Mouse (Mus musculus) left cerebral cortex, adult 2 months (tissue): ENCODE measurements around the gene Mok. TPM values are rescaled to one million over a fixed set of nuclear protein-coding genes. Genes with fewer than 3 reads are reported as not detected.

ENCODE experiments used
- DNase-seq, 2 experiments: peaks; one replicate each; pipeline ENCODE4 v3.0.0; 2021 to 2022; ENCODE audit warnings: low spot score in 2 of 2, mixed read lengths in 1 of 2; ENCODE audit errors: extremely low spot score in 1 of 2
- H3K27ac ChIP-seq: fragments of 200-600 bp; 2 replicates; pipeline ENCODE4 v1.8.1; 2022
- H3K4me3 ChIP-seq: fragments of 200-600 bp; 2 replicates; pipeline ENCODE4 v1.8.1; 2022
- CTCF ChIP-seq: fragments of 200-600 bp; IDR thresholded peaks from 2 replicates; pipeline ENCODE4 v1.8.1; 2022; ENCODE audit warnings: antibody characterized with exemption, mild to moderate bottlenecking, moderate library complexity
- intact Hi-C: fragments of 180-260 bp; cut with DNase I; formaldehyde crosslinking; loops from one replicate; pipeline ENCODE4 v1.15.1; 2025
- total RNA-seq, 2 experiments: library from RNA; stranded (reverse); gene quantifications; 2 replicates each; pipeline ENCODE4 v1.2.3; 2021

Mok gene
- total RNA-seq, 2 experiments from 2014 or later: 13.0 to 13.3 TPM

DNA sequence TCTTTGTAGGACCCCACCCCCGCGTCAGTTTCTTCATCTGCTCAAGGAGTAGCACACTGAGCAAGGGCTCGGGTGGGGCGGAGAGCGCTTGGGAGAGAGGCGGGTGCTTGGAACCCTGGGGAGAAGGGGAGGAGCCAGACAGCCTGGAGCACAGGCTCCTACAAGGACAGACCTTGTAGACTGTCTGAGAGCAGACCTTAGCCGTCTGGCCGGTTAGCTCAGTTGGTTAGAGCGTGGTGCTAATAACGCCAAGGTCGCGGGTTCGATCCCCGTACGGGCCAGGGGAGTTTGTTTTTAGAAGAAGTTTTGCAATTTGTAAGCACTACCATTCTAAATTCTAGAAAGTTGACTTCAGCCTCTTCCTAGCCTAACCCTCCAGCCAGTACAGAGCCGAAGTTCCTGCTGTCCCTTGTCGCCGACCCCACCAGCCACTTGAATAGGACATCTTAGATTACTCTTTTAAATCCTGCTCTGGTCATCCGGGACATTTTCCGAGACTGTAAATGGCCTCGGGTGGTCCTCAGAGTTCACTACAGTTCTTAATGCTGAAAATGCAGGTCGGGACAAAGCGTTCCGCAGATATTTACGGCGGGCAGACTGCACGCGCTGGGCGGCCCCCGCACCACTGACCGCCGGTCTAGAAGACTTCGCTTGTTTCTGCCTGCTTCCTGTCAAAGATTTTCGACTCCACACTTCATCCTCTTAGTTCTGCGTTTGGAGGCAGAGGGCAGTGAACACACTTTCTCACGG lies 4.6 kb upstream of the Mok start:
- intact Hi-C loops: loop anchor here (5.0 to 10.0 kb wide), 2 partner anchors 147 to 401 kb away; partner anchors contain the start of gene Ppp2r5c
- H3K27ac ChIP-seq: peak overlapping the region; percentile 59; the same call in 1 of the 2 replicates
- DNase-seq: peak; percentile 78 to 80
- H3K4me3 ChIP-seq: peak overlapping the region; percentile 57
- TF ChIP-seq CTCF: no peak

DNA sequence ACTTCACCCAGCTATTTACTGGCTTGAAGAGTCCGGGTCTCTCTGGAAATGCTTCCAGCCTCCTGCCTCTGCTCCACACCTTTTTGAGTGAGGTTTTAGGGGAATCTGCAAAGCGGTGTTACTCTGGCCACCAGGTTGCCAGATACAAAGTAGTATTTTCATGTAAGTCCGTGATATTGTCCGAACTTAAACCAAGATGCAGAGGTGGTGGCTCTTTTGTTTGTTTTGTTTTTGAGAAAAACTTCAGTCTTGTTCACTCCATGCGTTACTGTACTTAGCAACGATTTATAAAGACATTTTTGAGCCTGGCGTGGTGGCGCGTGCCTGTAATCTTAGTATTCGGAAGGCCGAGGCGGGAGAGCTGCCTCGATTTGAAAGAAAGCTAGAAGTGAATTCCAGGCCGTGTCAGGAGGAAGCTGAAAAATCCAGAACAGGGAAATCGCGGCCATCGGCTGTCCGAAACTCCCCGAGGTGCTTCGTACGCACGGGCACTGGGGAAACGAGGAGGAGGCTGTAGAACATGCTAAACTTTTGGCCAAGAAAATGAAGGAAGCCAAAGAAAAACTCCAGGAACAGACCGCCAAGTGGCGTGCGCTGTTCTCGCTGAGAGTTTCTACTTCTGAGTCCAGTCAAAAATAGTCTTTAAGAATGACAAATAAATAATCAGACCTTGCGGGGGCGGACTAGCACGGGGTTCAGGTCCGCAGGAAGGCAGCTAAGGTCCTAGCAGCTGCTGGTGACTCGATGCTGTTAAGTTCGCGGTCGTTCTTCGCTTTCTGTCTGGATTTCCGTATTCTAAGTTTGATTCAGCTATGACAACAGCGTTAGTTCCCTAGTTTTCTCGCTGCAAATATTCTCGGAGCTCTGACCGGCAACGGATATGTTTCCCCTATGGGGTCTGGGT lies 3.7 kb upstream of the Mok start:
- DNase-seq: no peak
- intact Hi-C loops: loop anchor here (5.0 to 10.0 kb wide), 2 partner anchors 148 to 400 kb away; partner anchors contain the start of gene Ppp2r5c
- no peak for TF ChIP-seq CTCF
- peak overlapping the region; percentile 57 for H3K4me3 ChIP-seq
- H3K27ac ChIP-seq: peak overlapping the region; percentile 59; the same call in 1 of the 2 replicates

GRCm38 (mm10) chr12:110843194-110844048 lies 2.7 kb upstream of the Mok start:
- no peak overlapping the region for H3K27ac ChIP-seq
- DNase-seq: peak; percentile 80 to 87
- intact Hi-C loops: loop anchor here (2.0 to 10.0 kb wide), 3 partner anchors 245 to 425 kb away; partner anchors contain the start of gene Ppp2r5c
- peak overlapping the region; percentile 57 for H3K4me3 ChIP-seq
- TF ChIP-seq CTCF: peak; percentile 98

DNA sequence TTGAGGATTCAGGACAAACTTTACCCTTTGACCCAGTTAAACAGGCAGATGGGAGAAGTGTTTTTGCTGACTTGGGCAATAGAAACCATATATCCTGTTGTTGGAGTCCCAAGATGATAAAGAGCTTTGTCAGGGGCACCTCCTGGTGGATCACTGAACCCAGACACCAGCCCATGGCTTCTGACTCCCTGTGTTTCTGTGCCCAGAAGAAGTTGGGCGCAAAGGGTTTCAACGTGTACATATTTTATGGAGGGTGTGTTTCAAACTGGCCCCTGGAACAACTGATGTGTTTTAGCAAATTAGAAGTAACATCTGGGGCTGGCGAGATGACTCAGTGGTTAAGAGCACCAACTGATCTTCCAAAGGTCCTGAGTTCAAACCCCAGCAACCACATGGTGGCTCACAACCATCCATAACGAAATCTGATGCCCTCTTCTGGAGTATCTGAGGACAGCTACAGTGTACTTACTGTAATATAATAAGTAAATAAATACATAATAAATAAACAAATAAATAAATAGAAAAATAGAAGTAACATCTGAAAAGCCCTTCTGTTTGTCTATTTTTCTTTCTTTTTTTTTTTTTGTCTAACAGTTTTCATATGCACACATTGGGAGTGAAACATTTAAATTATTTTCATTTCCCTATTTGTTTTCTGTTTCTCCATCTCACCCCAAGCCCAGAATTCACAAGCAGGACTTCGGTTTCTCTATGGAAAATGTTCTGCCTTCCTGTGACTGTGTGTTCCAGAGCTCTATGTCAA lies 1.2 kb upstream of the Mok start:
- Histone ChIP-seq H3K4me3 (no peak overlapping the region), H3K27ac (no peak overlapping the region)
- intact Hi-C loops: loop anchor here (2.0 to 10.0 kb wide), 6 partner anchors 103 to 423 kb away; partner anchors contain the start of gene Ppp2r5c
- TF ChIP-seq CTCF: no peak; the same call in 1 of the 2 replicates
- DNase-seq: no peak

DNA sequence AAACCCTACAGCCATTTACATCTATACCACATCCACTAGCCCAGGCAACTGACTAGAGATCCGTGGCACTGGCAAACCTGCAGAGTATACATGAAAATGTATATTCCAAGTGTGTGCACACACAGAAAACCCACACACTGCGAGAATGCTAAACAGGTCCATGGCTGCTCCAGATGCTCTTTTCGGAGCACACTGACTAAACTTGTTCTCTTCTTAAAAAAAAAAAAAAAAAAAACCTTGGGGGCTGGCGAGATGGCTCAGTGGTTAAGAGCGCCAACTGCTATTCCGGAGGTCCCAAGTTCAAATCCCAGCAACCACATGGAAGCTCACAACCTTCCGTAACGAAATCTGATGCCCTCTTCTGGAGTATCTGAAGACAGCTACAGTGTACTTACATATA lies 2.9 kb downstream of the Mok start:
- no peak overlapping the region for H3K27ac ChIP-seq
- intact Hi-C loops: no loop called here
- TF ChIP-seq CTCF: no peak

DNA sequence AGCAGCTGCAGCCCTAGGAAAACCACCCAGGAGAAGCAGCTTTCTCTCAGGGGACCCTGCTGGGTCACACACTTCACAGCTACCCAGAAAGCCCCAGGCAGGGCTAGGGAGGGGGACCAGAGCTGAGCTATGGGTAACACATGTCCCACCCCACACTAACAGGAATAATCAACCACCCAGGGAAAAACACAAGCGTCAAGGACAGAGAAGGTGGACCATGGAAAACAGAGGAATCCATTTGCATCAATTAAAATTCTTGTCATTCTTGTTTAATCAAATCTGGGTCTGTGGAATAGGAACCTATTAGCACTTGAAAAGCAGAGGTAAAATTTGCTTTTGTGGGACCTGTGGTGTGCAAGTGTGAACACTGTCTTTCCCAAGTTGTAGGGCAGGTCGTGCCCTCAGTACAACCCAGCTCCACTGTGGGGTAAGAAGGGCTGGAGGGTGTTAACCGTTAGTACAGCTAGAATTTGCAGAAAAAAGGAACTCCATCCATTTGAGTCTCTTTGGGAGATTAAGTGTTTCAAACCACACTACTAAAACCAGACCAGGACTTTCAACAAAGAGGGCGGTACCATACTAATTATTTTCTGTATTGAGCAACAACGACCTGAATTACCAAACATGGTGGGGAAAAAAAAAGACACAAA lies 3.4 kb downstream of the Mok start:
- no peak for TF ChIP-seq CTCF
- no peak for DNase-seq
- Histone ChIP-seq H3K4me3 (no peak overlapping the region), H3K27ac (peak overlapping the region; percentile 8; the same call in 1 of the 2 replicates)
- intact Hi-C loops: no loop called here

More for the DNA sequence above, 2.9 kb downstream of the Mok start:
- DNase-seq: no peak
- no peak overlapping the region for H3K4me3 ChIP-seq

DNA sequence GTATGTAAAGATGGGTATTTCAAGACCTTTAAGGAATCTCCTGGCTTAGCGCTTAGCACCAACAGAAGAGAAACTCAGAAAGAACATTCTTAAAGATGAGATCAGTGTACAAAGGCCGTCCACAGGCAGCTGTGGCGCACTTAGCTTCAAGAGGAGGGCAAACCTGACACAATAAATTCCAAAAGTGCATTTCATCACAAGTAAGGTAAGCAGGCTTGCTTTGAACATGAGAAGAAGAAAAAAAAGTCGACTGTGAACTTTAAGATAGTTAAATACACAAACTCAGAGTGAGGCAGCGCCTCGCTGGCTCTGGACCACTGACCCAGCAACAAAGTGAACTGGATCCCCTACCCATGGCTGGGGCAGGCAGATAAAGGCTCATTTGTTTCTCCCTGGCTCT lies 4.0 kb downstream of the Mok start:
- no peak for DNase-seq
- no peak overlapping the region for H3K27ac ChIP-seq
- H3K4me3 ChIP-seq: no peak overlapping the region
- no peak for TF ChIP-seq CTCF
- intact Hi-C loops: no loop called here

- Histone ChIP-seq H3K27ac (no peak overlapping the region), H3K4me3 (no peak overlapping the region)
- no peak for DNase-seq
- intact Hi-C loops: no loop called here
- TF ChIP-seq CTCF: no peak
Observed at GRCm38 (mm10) chr12:110835182-110835581, 5.6 kb downstream of the Mok start.

DNA sequence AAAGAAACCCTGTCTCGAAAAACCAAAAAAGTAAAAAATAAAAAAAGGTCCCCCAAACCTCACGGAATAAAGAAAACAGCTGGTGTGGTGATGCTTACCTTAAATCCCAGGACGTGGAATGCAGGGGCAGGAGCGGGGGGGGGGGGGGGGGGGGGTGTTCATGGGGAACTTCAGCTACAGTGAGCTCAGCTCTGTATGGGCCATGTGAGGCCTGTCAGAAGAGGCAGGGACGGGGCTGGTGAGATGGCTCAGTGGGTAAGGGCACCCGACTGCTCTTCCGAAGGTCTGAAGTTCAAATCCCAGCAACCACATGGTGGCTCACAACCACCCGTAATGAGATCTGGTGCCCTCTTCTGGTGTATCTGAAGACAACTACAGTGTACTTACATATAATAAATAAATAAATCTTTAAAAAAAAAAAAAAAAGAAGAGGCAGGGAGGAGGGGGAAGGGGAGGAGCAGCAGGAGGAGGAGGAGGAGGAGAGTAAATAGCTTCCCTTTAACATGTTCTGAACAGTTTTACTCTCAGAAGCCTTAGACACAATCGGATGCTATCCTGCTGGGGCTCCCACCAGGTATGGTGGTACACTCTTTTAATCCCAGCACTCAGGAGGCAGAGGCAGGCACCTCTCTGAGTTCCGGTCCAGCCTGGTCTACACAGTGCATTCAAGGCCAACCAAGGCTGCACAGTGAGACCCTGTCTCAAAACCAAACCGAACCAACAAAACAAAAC lies 10.3 kb downstream of the Mok start:
- intact Hi-C loops: no loop called here
- TF ChIP-seq CTCF: no peak
- H3K4me3 ChIP-seq: no peak overlapping the region
- no peak for DNase-seq
- H3K27ac ChIP-seq: no peak overlapping the region
